Comparison of ENCODE assay signal across 9 mouse cellular contexts in the genomic region with DNA sequence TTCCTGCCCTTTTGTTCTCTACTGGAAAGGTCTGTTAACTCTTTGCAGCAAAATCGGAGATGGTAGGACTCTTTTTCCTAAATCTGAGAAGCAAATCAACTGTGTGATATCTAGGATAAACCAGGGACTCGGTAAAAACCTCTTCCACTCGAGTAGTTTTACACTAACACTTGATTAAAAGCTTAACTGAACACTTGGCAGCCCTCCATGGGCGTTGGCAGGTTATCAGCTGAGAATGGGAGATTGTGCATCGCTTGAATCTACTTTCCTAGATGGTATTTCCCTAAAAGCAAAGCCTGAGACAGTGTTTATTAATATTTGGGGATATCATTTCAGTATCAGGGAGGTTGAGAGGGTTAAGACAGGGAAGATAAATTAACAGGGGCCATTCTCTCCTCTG.
DNase-seq lines count a peak whose midpoint lies in the region; ATAC-seq and TF ChIP-seq lines count a peak whose summit lies in the region.
"Had no signal": no experiment of that assay in that cellular context is flagged by ENCODE, and none has a peak within 500 bp of the region (broad histone marks: within the 10 kb centered on the region; RNA-seq: fewer than 3 reads in every experiment).

No protein-coding gene starts in this region.

- no peak overlapping the region for H3K27ac ChIP-seq in left cerebral cortex, adult 2 months
- H3K27ac ChIP-seq: lung, embryonic 15.5 days had no signal

- H3K4me3 ChIP-seq in left cerebral cortex, adult 2 months = no peak overlapping the region
- H3K4me3 ChIP-seq: lung, embryonic 15.5 days had no signal

- intact Hi-C loops in left cerebral cortex, adult 2 months (cut with DNase I) = no loop called here

- DNase-seq in frontal cortex, adult 2 months (ENCODE audit: extremely low spot score in 1 of 2, low spot score in 1 of 2) = peak; percentile 22 to 83
- peak; percentile 79 for DNase-seq in adrenal gland, postnatal 10 days
- DNase-seq in cerebellum, postnatal 4 days (ENCODE audit: low spot score in 2 of 2) = peak; percentile 70 to 90
- DNase-seq in left cerebral cortex, adult 2 months (ENCODE audit: extremely low spot score in 1 of 2, low spot score in 2 of 2) = peak; percentile 50 to 63
- no peak for DNase-seq in spleen, postnatal 14 days (ENCODE audit: low spot score in 2 of 2)
- no peak for DNase-seq in adipocyte (ENCODE audit: low spot score)

- no peak for ATAC-seq in frontal cortex, adult (ENCODE audit: low TSS enrichment)
- ATAC-seq in inflammation-experienced regulatory T-cells, adult 6 months = no peak

- no peak for TF ChIP-seq CTCF in left cerebral cortex, adult 2 months (IDR thresholded peaks at IDR 0.05)

Comparison
In these comparisons a context has a peak if more than half of its experiments do, and no peak if none do; other contexts are left out.
1. DNase-seq: peak in frontal cortex, adult 2 months (2 of 2), adrenal gland, postnatal 10 days (single experiment), cerebellum, postnatal 4 days (2 of 2) and left cerebral cortex, adult 2 months (2 of 2); none in spleen, postnatal 14 days (0 of 2) and adipocyte (single experiment).